Mouse (Mus musculus): ENCODE data around the gene Cyb5d2.

The Cyb5d2 gene

DNA sequence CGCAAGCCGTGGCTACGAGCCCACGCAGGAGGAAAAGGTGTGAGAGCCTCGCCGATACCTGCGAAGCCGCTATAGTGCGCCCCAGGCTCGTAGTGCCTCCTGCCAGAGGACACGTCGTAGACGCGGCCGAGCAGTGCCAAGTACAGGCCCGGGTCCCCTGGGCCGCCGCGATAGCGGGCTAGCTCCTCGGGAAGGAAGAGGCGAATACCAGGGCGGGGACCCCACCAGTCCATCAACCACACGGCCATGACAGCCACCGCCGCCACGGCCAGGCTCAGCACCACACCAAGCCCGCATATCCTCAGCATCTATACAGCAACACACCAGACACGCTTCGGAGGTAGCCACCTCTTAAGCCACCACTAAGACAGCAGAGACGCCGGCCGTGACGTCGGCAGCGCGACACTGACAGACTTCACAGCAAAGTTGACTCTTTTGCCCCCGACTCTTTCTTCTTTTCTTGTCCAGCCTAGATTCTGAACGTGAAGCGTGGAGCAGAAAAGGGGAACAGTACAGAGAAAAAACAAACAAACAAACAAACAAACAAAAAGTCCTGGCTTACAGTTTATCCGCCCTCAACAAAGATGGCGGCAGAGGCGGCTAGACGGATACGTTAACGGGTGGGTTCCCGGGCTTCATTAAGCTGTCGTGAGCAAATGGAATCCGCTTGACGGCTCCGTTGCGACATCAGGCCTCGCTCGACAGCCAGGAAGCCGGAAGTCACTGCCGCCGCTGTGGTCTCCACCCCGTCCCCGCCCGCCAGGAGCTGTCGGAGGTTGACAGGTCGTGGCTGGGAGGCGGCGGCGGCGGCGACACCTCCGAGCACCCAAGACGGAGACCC lies at the start of gene Cyb5d2, which contains the start of gene Zzef1:
Gene Cyb5d2 (minus strand): TSS at position 688 of the 841 bp plus-strand sequence.
Gene Zzef1 (plus strand): TSS at position 772 of the 841 bp plus-strand sequence.
- in situ Hi-C loops (cut with MboI, MseI) = no loop called here

DNA sequence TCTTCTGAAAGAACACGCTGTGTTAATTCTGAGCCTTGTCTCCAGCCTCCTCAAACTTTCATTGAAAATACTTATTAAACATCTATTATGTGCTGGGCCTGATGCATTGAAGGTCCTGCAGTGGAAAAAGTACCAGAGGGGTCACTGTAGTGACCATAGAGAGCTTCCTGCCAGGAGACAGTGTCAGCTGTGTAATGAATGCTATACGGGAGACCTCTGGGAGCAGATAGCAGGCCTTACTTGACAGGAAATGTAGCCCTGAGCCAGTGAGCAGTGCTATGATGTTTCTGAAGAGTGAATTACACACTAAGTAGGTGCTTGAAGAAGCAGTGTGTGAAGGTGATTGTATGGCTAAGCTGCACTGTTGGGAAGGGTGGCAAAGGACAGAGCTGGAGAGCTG lies 49.6 kb upstream of the Cyb5d2 start:
- in situ Hi-C loops (cut with MboI, MseI) = no loop called here

DNA sequence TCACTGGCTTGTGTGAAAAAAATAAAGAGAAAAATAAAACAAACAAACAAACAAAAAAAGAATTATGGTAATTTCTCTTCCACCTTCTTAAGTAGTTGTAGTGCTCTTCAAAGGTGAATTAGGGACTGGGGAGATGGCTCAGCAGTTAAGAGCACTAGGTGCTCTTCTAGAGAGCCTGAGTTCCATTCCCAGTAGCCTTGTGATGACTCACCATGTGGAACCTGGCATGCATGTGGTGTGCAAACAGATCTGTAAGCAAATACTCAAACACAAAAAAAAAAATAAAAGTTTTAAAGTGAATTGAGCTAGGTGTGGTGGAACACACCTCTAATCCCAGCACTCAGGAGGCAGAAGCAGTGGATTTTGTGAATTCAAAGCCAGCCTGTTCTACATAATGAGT lies 47.6 kb upstream of the Cyb5d2 start:
- in situ Hi-C loops (cut with MboI, MseI) = no loop called here

DNA sequence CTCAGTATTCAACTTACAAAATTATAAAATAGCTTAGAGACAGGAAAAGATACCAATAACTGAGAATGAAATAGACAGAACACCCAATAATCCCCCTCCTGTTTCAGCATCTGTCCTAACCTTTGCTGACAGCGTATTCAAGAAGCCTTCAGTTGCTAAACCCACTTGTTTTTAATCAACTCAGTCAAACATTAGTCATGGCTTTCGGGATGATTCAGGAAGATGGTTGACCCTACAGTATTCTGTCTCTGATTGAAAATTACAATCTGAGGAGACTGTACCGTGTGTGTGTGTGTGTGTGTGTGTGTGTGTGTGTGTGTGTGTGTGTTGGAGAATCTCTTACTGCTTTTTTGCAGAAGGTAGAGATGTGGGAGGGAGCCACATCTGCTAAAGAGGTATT lies 46.8 kb upstream of the Cyb5d2 start:
- in situ Hi-C loops (cut with MboI, MseI) = no loop called here

DNA sequence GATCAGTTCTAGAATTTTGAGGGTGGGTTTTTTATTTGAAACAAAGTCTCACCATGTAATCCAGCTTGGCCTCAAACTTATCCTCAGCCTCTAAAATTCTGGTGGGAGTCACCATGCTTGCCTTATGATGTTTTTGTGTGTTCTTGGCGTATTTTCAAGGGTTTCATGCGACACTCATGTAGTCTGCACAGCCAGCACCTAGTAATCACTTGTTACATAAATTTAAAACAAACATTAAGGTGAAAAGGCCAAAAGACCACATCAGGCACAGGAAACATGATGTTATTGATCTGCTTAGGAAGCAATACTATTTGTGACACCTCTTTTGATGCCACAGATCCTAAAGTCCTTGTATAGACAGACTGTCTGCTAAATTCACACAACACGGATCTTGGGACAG lies 33.9 kb upstream of the Cyb5d2 start:
- in situ Hi-C loops (cut with MboI, MseI) = no loop called here

DNA sequence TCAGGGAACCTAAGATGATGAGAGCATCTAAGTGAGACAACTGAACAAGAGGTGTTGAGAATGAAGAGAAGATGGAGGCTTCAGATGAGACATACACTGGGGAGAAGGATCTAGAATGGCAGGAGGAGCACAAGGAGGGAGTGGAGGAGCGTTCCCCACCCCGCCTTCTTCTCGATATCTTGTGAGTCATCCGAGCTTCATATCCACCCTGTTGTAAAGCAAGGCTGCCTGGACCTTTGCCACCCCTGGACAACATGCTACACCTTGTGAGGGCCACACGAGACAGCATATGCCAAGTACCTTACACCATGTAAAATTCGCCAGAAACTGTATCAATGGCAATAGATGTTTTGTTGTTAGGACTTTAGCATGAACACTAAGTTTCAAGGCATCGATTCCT lies 25.1 kb upstream of the Cyb5d2 start:
- in situ Hi-C loops (cut with MboI, MseI) = no loop called here

DNA sequence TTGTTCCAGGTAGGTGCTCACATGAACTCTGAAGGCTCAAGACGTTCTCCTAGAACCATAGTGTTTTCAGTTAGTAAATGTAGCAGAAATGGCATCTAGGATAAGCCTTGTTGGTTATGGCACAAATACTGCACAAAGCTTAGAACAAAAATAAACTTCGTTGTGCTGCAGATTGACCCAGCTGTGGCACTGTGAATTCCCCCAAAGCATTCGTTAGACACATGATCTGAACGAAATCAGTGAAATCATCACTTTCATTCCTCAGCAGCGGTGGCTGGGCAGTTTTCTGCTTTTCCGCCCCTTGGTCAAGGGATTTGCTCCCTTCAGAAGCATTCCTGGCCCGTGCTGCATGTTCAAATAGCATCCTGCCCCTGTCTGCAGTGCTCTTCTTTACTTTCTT lies 22.1 kb upstream of the Cyb5d2 start:
- in situ Hi-C loops (cut with MboI, MseI) = no loop called here

DNA sequence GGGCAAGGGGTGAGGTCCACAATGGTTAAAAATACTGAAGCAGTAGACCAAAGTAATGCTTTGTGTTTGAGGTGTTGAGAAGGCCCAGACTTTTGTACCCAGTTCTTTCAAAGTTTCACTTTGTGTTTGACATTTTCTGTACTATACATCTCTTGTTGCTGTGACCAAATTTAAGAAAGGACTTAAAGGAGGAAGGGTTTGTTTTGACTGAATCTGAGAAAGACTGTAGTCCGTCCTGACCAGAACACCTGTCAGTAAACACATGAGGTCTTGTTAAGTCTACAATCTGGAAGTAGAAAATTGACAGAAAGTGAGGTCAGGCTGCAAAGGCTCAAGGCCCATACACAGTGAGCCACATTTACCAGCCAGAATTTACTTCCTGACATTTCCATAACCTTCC lies 20.9 kb upstream of the Cyb5d2 start:
- in situ Hi-C loops (cut with MboI, MseI) = no loop called here

DNA sequence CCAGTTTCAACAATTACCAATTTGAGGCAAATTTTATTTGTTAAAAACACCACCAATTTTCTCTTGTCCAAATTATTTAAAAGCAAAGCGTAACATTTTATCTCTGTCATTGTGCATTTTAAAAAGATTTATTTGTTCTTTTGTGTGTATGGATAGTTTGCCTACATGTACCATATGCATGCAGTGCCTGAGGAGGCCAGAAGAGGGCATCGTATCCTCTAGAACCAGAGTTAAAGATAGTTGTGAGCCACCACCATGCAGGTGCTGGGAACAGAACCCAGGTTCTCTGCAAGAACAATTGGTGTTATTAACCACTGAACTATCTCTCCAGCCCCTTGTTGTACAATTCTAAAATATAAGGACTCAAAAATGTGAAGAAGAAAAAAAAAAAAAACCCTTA lies 18.2 kb upstream of the Cyb5d2 start:
- in situ Hi-C loops (cut with MboI, MseI) = no loop called here

DNA sequence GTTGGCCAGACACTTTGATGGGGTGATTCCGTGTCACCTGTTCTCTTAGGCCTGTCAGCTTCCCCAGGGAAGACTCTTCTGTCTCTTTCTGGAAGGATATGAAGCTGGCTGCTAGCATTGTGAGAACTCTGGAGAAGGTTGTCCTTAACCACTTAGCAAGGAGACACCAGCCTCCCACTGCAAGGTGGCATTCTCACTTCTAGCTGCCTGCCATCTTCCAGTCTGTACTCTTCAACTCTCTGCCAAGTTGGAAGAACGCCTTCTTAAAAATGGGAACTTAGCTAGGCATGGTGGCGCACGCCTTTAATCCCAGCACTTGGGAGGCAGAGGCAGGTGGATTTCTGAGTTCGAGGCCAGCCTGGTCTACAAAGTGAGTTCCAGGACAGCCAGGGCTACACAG lies 17.7 kb upstream of the Cyb5d2 start:
- in situ Hi-C loops (cut with MboI, MseI) = no loop called here

DNA sequence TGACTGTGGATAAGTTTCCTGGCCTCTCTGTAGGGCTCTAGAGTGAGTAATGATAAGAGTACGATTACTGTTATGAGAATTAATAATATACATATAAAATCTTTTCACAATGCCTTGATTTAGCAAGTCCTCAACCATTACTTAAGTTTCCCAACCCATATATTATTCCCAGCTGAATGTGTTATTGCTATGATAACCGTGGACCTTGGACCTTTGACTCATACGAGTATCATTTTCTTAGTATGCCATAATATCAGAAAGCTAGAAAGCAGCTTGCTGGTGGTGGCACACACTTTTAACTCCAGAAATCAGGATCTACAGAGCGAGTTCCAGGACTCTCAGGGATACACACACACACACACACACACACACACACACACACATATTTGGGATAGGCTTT lies 12.1 kb upstream of the Cyb5d2 start:
- in situ Hi-C loops (cut with MboI, MseI) = no loop called here

DNA sequence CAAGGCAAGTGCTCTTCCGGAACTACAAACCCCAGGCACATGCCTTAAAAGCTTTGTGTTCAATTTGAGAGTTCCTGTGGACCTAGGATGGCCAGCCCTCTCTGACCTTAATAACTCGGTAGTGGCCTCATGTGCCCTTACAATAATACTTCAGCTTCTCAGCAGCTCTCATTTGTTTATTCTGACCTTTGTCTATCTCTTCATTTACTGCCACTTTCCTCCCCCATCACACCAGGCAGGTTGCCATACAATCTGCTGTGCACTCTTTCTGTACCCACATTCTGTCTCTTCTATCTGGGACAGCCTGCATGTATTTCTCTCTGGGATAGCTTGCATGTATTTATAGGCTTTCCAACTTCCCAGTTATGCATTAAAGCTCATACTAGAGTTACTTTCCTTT lies 10.6 kb upstream of the Cyb5d2 start:
- in situ Hi-C loops (cut with MboI, MseI) = no loop called here

DNA sequence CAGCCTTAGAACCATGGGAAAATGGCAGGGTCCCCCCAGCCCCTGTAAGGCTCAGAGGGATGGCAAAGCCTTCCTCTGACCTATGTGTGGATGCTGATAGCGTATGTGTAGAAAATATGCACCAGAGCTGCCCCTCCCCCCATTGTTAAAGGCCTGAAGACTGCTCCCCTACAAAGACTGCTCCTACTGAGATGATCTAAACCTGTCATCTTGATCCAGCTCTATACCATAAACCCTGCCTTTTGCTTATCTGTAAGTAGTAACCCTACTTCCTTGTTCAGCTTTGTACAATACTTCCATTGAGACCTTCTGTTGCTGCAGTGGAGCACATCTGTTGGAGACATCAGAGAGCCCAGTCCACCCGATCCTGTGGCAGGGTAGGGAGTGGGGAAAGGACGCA lies 9.3 kb upstream of the Cyb5d2 start:
- in situ Hi-C loops (cut with MboI, MseI) = no loop called here

DNA sequence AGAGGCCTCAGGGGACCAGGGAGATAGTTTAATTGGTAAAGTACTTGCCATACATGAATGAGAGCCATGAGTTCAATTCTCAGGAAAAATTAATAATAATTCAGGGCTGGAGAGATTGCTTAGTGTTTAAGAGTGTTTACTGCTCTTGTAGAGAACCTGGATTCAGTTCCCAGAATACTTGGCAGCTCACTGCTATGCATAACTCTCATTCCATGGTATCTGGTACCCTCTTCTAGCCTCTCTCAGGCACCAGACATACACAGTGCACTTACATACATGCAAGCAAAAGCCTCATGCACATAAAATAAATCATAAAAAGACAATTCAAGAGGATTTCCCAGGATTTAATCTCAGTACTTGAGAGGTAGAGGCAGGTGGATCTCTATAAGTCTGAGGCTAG lies 8.6 kb upstream of the Cyb5d2 start:
- in situ Hi-C loops (cut with MboI, MseI) = no loop called here

DNA sequence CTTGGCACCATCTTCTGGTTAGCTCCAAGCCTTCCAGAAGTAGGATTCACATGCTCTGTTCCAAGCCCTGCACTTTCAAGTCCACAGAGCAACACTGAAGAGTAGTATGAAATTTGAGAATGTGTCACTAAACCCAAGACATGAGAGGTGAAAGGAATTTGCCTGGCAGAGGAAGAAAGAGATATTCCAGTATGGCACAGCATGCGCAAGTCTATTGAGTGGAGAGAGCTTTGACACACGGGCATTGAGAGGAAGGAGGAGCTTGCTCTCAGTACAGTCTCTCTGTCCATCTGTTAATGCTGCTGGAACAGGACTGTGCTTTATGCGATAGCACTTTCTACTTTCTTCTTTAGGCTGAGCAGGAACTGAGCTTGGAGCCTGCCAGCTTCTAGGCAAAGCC lies 7.1 kb upstream of the Cyb5d2 start:
- in situ Hi-C loops (cut with MboI, MseI) = no loop called here

DNA sequence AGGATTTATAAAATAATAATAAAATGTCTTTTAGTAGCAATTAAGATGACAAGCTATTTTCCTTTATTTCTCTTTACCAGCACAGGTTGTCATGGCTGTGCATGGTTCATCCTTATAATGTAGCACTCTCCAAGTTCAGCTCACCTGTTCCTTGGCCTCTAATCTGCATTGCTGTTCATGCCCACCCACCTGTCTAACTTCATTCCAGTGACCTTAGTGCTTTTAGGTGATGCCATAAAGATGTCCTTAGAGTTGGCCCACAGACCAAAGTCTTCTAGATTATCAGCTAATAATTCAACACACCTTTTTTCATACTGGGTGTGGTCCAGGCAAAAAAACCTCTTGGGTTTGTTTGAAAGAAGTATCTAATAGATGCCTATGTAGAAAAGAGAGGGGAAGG lies 5.2 kb upstream of the Cyb5d2 start:
- in situ Hi-C loops (cut with MboI, MseI) = no loop called here

DNA sequence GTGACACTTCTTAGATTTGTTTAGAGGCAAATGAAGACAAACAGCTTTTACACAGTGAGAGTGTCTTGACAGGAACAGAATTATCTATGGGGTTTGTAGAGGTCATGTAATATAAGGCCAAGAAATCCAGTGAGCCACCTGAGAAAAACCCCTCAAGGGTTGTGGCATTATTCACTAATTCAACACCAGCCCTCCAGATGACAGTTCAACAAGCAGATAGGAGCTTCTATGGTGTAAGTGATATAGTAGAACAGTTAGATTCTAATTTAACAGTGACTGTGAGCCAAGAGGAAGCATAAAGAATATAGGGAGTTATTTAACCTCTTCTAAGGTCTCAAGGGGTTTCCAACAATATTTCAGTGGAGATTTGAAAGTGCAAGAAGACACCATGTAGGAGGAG lies 2.2 kb upstream of the Cyb5d2 start:
- in situ Hi-C loops (cut with MboI, MseI) = no loop called here

DNA sequence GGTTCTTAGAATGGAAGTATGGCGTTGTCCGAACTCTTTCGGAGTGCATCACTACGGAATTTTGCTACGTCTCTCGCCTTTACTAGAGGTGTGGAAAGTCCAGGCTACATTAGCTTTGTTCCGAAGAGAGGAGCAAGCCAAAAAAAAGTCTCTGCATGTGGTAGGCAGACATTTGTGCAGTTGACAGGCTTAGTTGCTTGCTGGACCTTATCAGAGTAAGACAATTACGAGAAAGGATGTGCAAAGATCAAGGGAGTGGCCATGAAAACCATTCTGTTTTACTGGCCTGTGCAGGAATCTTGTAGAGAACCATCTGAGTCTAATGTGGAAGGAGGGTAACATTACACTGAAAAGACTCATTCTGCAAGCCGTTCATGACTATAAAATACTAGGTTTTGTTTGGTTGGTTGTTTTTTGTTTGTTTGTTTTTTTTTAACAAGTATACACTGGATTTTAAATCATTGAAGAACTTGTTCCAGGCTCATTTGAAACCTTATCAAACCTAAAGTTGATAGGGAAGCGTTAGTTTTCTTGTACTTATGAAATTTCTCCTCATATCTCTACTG lies 914 bp upstream of the Cyb5d2 start:
- in situ Hi-C loops (cut with MboI, MseI) = no loop called here

DNA sequence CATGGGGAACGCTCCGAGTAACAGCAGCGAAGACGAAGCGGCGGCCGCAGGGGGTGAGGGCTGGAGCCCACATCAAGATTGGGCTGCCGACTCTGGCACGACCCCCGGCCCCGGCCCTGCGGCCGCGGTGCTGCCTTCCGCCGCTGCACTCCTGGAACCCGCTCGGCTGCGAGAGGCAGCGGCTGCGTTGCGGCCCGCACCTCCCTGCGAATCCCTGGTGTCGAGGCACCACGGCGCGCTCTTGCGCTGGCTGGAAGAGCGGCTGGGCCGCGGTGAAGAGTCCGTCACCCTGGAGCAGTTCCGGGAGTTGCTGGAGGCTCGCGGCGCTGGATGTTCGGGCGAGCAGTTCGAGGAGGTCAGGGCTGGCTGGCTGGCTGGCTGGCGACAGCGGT lies 350 bp upstream of the Cyb5d2 start:
- in situ Hi-C loops (cut with MboI, MseI) = no loop called here

DNA sequence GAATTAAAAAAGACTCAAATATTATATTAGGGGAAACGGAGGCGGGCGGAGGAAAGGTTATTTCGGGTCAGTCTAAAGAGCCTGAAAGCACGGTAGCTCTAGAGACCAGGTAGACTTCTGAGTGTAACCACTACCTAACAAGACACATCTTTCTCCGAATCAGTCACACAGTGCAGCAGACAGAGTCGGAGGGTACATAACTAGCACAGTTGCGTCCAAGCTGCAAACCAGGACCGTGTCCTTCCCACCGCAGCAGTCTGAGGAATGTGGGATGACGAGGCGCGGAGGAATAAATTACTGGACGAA lies 840 bp downstream of the Cyb5d2 start:
- in situ Hi-C loops (cut with MboI, MseI) = no loop called here

DNA sequence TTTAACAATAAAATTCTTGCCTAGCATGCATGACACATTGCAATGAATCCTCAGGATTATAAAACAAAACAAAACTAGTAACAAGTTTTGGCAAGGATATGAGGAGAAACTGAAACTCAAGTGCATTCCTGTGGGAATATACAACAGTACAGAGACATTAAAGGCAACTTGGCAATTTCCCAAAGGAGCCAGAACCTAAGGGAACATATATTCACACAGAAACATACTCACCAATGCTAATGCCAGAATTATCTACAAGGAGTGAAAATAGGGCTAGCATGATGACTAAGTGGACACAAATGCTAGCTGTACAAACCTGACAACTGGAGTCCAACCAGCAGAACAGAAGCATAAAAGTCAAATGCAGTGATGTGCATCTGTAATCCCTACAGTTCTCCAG lies 3.9 kb downstream of the Cyb5d2 start:
- in situ Hi-C loops (cut with MboI, MseI) = no loop called here

DNA sequence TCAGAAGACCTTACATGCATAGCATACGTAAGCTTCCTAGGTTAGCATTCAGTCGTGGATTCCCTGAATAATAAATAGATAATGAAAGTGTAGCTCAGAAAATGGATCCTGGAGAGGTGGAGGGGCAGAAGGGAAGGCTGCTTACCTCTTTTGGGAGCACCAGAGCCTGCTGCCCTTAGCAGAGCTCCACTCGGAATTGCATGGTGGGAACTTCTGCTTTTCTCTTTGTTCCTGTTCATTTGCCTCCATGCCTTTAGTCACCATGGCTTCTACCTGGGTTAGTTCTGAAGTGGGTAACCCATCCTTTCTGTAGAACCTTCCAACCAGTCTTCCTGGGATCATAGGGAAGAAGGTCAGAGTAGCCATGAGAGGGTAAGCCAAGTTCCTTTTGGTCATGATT lies 13.4 kb downstream of the Cyb5d2 start:
- in situ Hi-C loops (cut with MboI, MseI) = no loop called here

DNA sequence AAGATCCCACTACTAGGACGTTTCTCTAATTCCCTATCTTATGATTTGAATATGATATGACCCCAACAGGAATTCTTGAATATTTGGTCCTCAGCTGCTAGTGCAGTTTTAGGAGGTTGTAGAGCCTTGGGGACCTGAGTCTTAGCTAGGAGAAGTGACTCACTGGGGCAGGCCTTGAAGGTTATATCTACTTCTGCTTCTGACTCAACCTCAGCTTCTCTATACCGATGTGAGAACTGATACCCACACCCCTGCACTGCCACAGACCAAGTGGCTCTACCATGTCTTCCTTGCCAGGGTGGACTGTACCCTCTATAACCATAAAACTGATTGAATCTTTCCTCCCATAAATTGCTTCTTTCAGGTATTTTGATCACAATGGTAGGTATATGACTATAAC lies 13.8 kb downstream of the Cyb5d2 start:
- in situ Hi-C loops (cut with MboI, MseI) = no loop called here

DNA sequence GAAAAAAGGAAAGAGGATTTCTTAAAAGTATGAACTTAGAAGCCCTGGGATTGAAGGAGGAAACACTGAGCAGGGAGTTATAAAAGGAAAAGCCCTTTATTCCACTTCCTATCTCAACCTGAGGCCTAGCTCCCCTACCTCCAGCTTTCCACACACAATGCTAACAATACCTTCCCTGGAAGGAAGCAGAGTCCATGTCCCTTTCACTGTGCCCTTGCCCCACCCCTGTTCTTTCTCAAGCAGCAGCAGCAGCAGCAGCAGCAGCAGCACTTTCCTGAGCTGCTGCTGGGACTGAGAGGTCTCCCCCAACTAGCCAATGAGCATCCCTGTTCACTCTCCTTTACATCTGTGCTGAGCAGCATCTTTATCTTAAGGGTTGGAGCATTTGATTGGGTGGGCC lies 17.0 kb downstream of the Cyb5d2 start:
- in situ Hi-C loops (cut with MboI, MseI) = no loop called here

Data from regulatory T cell (primary cell).